Mouse (Mus musculus) left cerebral cortex, postnatal 36 days (tissue): Measurements from ENCODE around the gene Med29. TPM values are rescaled to one million over a fixed set of nuclear protein-coding genes. Genes with fewer than 3 reads are reported as not detected.

Experiments used
- total RNA-seq, 2 experiments: library from RNA; stranded (reverse); gene quantifications; 2 replicates each; pipeline ENCODE4 v1.2.3; 2021

Med29 gene
- total RNA-seq, 2 experiments from 2014 or later = 17.9 to 21.3 TPM

Other genes with a start within 250 kb of the Med29 start
- 10 to 100 TPM; 50.3 to 54.8 TPM for gene Fbl, start 223.0 kb downstream of the Med29 start, total RNA-seq
- gene Dyrk1b, start 213.2 kb downstream of the Med29 start, total RNA-seq = 10 to 100 TPM; 46.7 to 54.8 TPM
- 10 to 100 TPM; 59.9 to 66.6 TPM for gene Eid2, start 124.8 kb downstream of the Med29 start, total RNA-seq
- gene Eid2b, start 115.0 kb downstream of the Med29 start, total RNA-seq = 10 to 100 TPM; 33.3 to 37.8 TPM
- gene Selenov, start 101.5 kb downstream of the Med29 start, total RNA-seq = under 1 TPM; 0.43 to 0.44 TPM
- 1 to 10 TPM; 1.4 to 1.8 TPM for gene Dll3, start 90.5 kb downstream of the Med29 start, total RNA-seq
- 10 to 100 TPM; 44.1 to 46.3 TPM for gene Timm50, start 80.6 kb downstream of the Med29 start, total RNA-seq
- 100 to 1,000 TPM; 120 to 122 TPM for gene Supt5, start 54.0 kb downstream of the Med29 start, total RNA-seq
- gene Rps16, start 42.1 kb downstream of the Med29 start, total RNA-seq = 100 to 1,000 TPM; 425 to 456 TPM
- 1 to 10 TPM; 6.2 to 9.7 TPM for gene Plekhg2, start 20.1 kb downstream of the Med29 start, total RNA-seq
- 1 to 10 TPM; 2.6 to 3.3 TPM for gene Zfp36, start 12.5 kb downstream of the Med29 start, total RNA-seq
- gene Paf1, start 243 bp upstream of the Med29 start, total RNA-seq = 10 to 100 TPM; 59.0 to 72.1 TPM
- gene Gmfg, start 44.7 kb upstream of the Med29 start, total RNA-seq = 1 to 10 TPM; 1.3 to 2.0 TPM
- 10 to 100 TPM; 85.9 to 93.8 TPM for gene Lrfn1, start 59.3 kb upstream of the Med29 start, total RNA-seq
- not detected for gene Ifnl2, start 117.7 kb upstream of the Med29 start, total RNA-seq
- gene Ifnl3, start 130.1 kb upstream of the Med29 start, total RNA-seq = not detected
- gene Sycn, start 148.2 kb upstream of the Med29 start, total RNA-seq = not detected
- under 1 TPM; 0.27 to 0.52 TPM for gene Nccrp1, start 154.5 kb upstream of the Med29 start, total RNA-seq
- 10 to 100 TPM; 68.7 to 68.8 TPM for gene Samd4b, start 205.4 kb upstream of the Med29 start, total RNA-seq
- 10 to 100 TPM in 1 of 2 experiments, 1 to 10 TPM in 1; 9.0 to 10.4 TPM for gene Pak4, start 205.5 kb upstream of the Med29 start, total RNA-seq
- gene Acp7, start 238.6 kb upstream of the Med29 start, total RNA-seq = 1 to 10 TPM in 1 of 2 experiments, under 1 TPM in 1; 0.99 to 1.5 TPM